Comparison of ENCODE assay signal across 12 mouse cellular contexts in the genomic region with DNA sequence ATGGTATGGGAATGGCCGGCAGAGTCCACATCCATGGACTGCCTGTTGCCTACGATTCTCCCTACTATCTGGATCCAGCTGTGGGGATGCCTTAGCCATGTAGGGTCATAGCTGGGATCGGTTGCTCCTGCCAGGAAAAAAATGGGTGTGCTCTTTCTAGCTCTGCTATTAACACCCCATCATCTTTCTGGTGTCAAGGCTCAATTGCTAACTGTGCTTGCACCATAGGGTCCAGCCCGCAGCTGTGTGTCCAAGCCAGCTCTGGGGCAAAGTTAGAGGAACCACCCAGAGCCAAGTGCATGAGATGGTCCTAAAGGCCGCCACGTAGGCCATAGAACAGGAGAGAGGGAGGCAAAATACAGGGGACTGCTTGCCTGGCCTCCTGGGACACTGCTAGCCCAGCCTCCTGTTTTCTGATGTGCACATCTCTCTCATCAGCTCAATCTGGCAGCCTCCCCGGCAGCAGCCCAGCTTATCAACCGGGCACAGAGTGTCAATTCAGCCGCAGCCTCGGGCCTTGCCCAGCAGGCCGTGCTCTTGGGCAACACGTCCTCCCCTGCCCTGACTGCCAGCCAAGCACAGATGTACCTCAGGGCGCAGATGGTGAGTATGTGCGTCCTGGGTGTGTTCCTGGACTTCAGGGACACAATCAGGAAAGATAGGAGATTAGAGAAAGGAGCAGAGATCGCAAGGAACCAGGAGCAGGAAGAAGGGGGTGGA. TPM values are rescaled to one million over a fixed set of nuclear protein-coding genes. Genes with fewer than 3 reads are reported as not detected.
DNase-seq lines count a peak whose midpoint lies in the region; ATAC-seq lines count a peak whose summit lies in the region.
"Had no signal": no experiment of that assay in that cellular context is flagged by ENCODE, and none has a peak within 500 bp of the region (broad histone marks: within the 10 kb centered on the region; RNA-seq: fewer than 3 reads in every experiment).

No protein-coding gene starts in this region.

- no peak overlapping the region for H3K4me3 ChIP-seq in liver, embryonic 16.5 days (ENCODE audit: low read depth, low read length)
- H3K4me3 ChIP-seq in forebrain, embryonic 14.5 days (ENCODE audit: low read depth, low read length): no peak overlapping the region
- H3K4me3 ChIP-seq: gastrocnemius, adult 2 months; lung, embryonic 15.5 days had no signal

- no peak overlapping the region for H3K4me2 ChIP-seq in liver, embryonic 16.5 days (ENCODE audit: low read depth, low read length)
- H3K4me2 ChIP-seq in forebrain, embryonic 14.5 days (ENCODE audit: low read length): no peak overlapping the region
- H3K4me2 ChIP-seq: lung, embryonic 15.5 days had no signal

- peaks cover 5% of the 10 kb centered on the region; the same call in 1 of the 2 replicates for H3K27me3 ChIP-seq in liver, embryonic 16.5 days (ENCODE audit: control insufficient read depth, insufficient read depth, low read depth, low read length)
- H3K27me3 ChIP-seq in forebrain, embryonic 14.5 days (replicated peaks; ENCODE audit: control insufficient read depth, insufficient read depth, low read length): no peaks in the 10 kb centered on the region
- H3K27me3 ChIP-seq: lung, embryonic 15.5 days had no signal

- intact Hi-C loops in left cerebral cortex, postnatal 4 days (cut with DNase I): loop anchor here (5.0 kb wide), 1 partner anchor 97 kb away; a partner anchor contains a TSS

- ATAC-seq in liver, embryonic 16.5 days (ENCODE audit: low read depth): peak; percentile 55
- no peak for ATAC-seq in forebrain, embryonic 14.5 days

- peaks cover 19% of the 10 kb centered on the region for H3K4me1 ChIP-seq in liver, embryonic 16.5 days (ENCODE audit: control insufficient read depth, low read depth, low read length)
- peaks cover 11% of the 10 kb centered on the region for H3K4me1 ChIP-seq in forebrain, embryonic 14.5 days (ENCODE audit: control insufficient read depth, insufficient read depth, low read length)

- WGBS in liver, embryonic 16.5 days (ENCODE audit: insufficient replicate concordance): 31% methylated on average over 15 of the region's 15 CpGs
- 77% methylated on average over 15 of the region's 15 CpGs for WGBS in forebrain, embryonic 14.5 days

- H3K27ac ChIP-seq in liver, embryonic 16.5 days (ENCODE audit: low read length): no peak overlapping the region
- no peak overlapping the region for H3K27ac ChIP-seq in forebrain, embryonic 14.5 days (ENCODE audit: low read depth, low read length)
- H3K27ac ChIP-seq: gastrocnemius, adult 2 months; lung, embryonic 15.5 days had no signal

- DNase-seq in left cerebral cortex, postnatal 4 days: peak; percentile 72
- no peak for DNase-seq in left cerebral cortex, adult 8-10 months (ENCODE audit: low spot score in 2 of 2)
- DNase-seq in c-Kit-positive CD71-positive TER-119-positive erythroid progenitor cells, embryonic 14.5 days (ENCODE audit: low spot score): peak; percentile 42
- peak; percentile 63 to 68 for DNase-seq in cerebellum, postnatal 25 days
- DNase-seq in forebrain, embryonic 14.5 days (ENCODE audit: low spot score): no peak
- DNase-seq in adrenal gland, adult 8-10 months: no peak
- DNase-seq: gastrocnemius, adult 2 months; heart, postnatal 36 days; kidney, adult 8-10 months; midbrain, embryonic 14.5 days had no signal

- H3K9ac ChIP-seq in liver, embryonic 16.5 days (ENCODE audit: low read depth, low read length): no peak overlapping the region
- H3K9ac ChIP-seq in forebrain, embryonic 14.5 days (ENCODE audit: low read length): no peak overlapping the region
- H3K9ac ChIP-seq: lung, embryonic 15.5 days had no signal

- H3K36me3 ChIP-seq in liver, embryonic 16.5 days (ENCODE audit: control insufficient read depth, insufficient read depth): no peaks in the 10 kb centered on the region
- H3K36me3 ChIP-seq in forebrain, embryonic 14.5 days (ENCODE audit: control insufficient read depth, insufficient read depth, low read length): 0 out of 2 replicates have a peak, but pooled peaks cover 6% of the 10 kb centered on the region
- H3K36me3 ChIP-seq: lung, embryonic 15.5 days had no signal

- no peaks in the 10 kb centered on the region for H3K9me3 ChIP-seq in liver, embryonic 16.5 days (replicated peaks; ENCODE audit: control insufficient read depth, low read length)
- no peaks in the 10 kb centered on the region for H3K9me3 ChIP-seq in forebrain, embryonic 14.5 days (replicated peaks; ENCODE audit: control insufficient read depth, low read length)
- H3K9me3 ChIP-seq: lung, embryonic 15.5 days had no signal

RNA-seq across cellular contexts. Expression of a gene that starts 45.9 kb away (rescaled TPM):
- total RNA-seq in left cerebral cortex, postnatal 4 days (2021): 1 to 10 TPM; 1.1 to 1.3 TPM
- under 1 TPM; 0.09 to 0.39 (median 0.27) TPM for total RNA-seq in left cerebral cortex, adult 8-10 months (2022)
- 0.02 TPM in 1 of 2 replicates, not detected in the other for polyA plus RNA-seq in liver, embryonic 16.5 days (2015; fragmentation: Nextera tagmentation; extraction: Ambion mirVana)
- polyA plus RNA-seq in forebrain, embryonic 14.5 days (2014; fragmentation: Nextera tagmentation; extraction: Ambion mirVana): 0.27 and 0.38 TPM in 2 replicates
- total RNA-seq in adrenal gland, adult 8-10 months (2022): under 1 TPM; 0.14 to 0.34 (median 0.15) TPM

RNA-seq across cellular contexts. Expression of a gene that starts 54.7 kb away (rescaled TPM):
- 10 to 100 TPM; 90.7 to 95.1 TPM for total RNA-seq in left cerebral cortex, postnatal 4 days (2021)
- 10 to 100 TPM; 88.6 to 92.0 (median 90.0) TPM for total RNA-seq in left cerebral cortex, adult 8-10 months (2022)
- 3.5 and 4.2 TPM in 2 replicates for polyA plus RNA-seq in liver, embryonic 16.5 days (2015; fragmentation: Nextera tagmentation; extraction: Ambion mirVana)
- polyA plus RNA-seq in forebrain, embryonic 14.5 days (2014; fragmentation: Nextera tagmentation; extraction: Ambion mirVana): 33.1 and 35.3 TPM in 2 replicates
- total RNA-seq in adrenal gland, adult 8-10 months (2022): 10 to 100 TPM; 73.1 to 83.0 (median 79.9) TPM

Comparison
In these comparisons a context has a peak if more than half of its experiments do, and no peak if none do; other contexts are left out.
1. DNase-seq: peak in left cerebral cortex, postnatal 4 days (single experiment), c-Kit-positive CD71-positive TER-119-positive erythroid progenitor cells, embryonic 14.5 days (single experiment) and cerebellum, postnatal 25 days (2 of 2); none in left cerebral cortex, adult 8-10 months (0 of 2), forebrain, embryonic 14.5 days (single experiment) and adrenal gland, adult 8-10 months (single experiment).